Mouse (Mus musculus) erythroblast, embryonic 14.5 days (primary cell): Measurements from ENCODE around the gene Lztr1.

Source experiments
- GATA1 ChIP-seq: IDR thresholded peaks from 2 replicates; pipeline ENCODE4 v1.6.1; 2012; ENCODE audit warnings: low read length, inconsistent platforms, mixed read lengths
- TAL1 ChIP-seq: IDR thresholded peaks from 3 replicates; pipeline ENCODE4 v1.6.1; 2012; ENCODE audit warnings: low read length, inconsistent platforms, mixed read lengths

DNA sequence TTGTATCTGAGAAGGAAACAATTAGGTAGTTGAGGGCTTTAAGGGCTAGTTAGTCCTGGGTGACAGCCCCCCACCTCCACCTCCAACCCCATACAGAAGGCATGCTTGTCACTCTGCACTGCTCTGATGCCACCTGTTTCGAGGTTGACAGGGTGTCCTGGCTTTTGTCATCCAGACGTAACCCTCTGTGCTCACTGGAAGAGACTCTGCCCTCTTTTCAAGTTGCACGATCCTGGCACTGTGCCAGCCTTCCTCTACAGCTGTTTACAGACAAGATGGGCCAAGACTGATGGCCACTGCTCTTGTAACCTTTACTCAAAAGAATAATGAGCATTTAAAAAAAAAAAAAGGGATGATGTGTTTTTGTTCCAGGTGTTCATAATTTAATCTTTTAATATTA is 22.0 kb upstream of the Lztr1 start:
- TF ChIP-seq GATA1 (no peak), TAL1 (no peak)
